ENCODE assay signal across 8 mouse cellular contexts in the genomic region with DNA sequence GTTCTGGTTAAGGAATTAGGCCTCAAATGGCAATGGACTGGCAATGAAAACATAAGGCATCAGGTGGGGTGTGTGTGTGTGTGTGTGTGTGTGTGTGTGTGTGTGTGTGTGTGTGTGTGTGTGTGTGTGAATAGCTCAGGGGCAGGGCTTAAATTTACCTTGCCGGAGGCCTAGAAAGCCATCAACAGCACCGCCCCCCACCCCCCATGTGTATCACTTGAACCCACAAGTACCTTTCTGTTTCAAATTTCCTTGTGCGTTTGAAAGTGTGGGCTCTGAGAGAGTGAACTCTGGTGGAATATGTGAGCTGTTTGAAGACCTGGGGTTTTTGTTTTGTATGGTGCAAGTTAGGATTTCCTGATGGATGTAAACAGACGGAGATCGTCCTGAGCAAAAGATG.
DNase-seq lines count a peak whose midpoint lies in the region; ATAC-seq and TF ChIP-seq lines count a peak whose summit lies in the region.
"Had no signal": no experiment of that assay in that cellular context is flagged by ENCODE, and none has a peak within 500 bp of the region (broad histone marks: within the 10 kb centered on the region; RNA-seq: fewer than 3 reads in every experiment).

No protein-coding gene starts in this region.

- 0 out of 2 replicates have a peak overlapping the region, but pooled peaks have one; percentile 40 for H3K4me3 ChIP-seq in liver, adult 2 months (ENCODE audit: insufficient read depth, low read depth, low read length)
- peak overlapping the region; percentile 34 for H3K4me3 ChIP-seq in forebrain, embryonic 11.5 days (ENCODE audit: low read depth, low read length)
- peak overlapping the region; percentile 27 for H3K4me3 ChIP-seq in limb, embryonic 11.5 days (ENCODE audit: low read depth, low read length)
- peak overlapping the region; percentile 23 for H3K4me3 ChIP-seq in neural tube, embryonic 14.5 days (ENCODE audit: low read depth, low read length)

- H3K79me2 ChIP-seq in liver, adult 2 months (ENCODE audit: control insufficient read depth, insufficient read depth, low read length), result no peaks in the 10 kb centered on the region

- H3K9ac ChIP-seq in liver, adult 2 months (ENCODE audit: low read depth, low read length), result no peak overlapping the region
- peak overlapping the region; percentile 45 for H3K9ac ChIP-seq in forebrain, embryonic 11.5 days (ENCODE audit: low read length)
- H3K9ac ChIP-seq in limb, embryonic 11.5 days (ENCODE audit: low read length), result no peak overlapping the region
- no peak overlapping the region for H3K9ac ChIP-seq in neural tube, embryonic 14.5 days (replicated peaks; ENCODE audit: low read depth, low read length)

- peak overlapping the region; percentile 59 for H3K4me2 ChIP-seq in forebrain, embryonic 11.5 days (ENCODE audit: low read depth, low read length, severe bottlenecking)
- peak overlapping the region; percentile 44 for H3K4me2 ChIP-seq in limb, embryonic 11.5 days (ENCODE audit: low read depth, severe bottlenecking)
- H3K4me2 ChIP-seq in neural tube, embryonic 14.5 days (ENCODE audit: low read depth, low read length), result peak overlapping the region; percentile 44; the same call in 1 of the 2 replicates

- H3K36me3 ChIP-seq in liver, adult 2 months (ENCODE audit: control insufficient read depth, insufficient read depth, low read length), result no peaks in the 10 kb centered on the region
- no peaks in the 10 kb centered on the region for H3K36me3 ChIP-seq in forebrain, embryonic 11.5 days (ENCODE audit: control insufficient read depth, insufficient read depth, low read length)
- no peaks in the 10 kb centered on the region; the same call in 1 of the 2 replicates for H3K36me3 ChIP-seq in limb, embryonic 11.5 days (ENCODE audit: control insufficient read depth, insufficient read depth, low read length)
- no peaks in the 10 kb centered on the region for H3K36me3 ChIP-seq in neural tube, embryonic 14.5 days (ENCODE audit: control insufficient read depth, insufficient read depth, low read length)

- DNase-seq in liver, adult 2 months (ENCODE audit: extremely low read depth, low read depth, low spot score), result no peak
- no peak for DNase-seq in liver
- no peak for DNase-seq in forebrain, embryonic 11.5 days (ENCODE audit: low spot score)
- DNase-seq in limb, embryonic 11.5 days (ENCODE audit: low spot score), result no peak
- no peak for DNase-seq in layer of hippocampus, adult 11-12 months (ENCODE audit: low spot score)
- DNase-seq in thymus, postnatal 25 days, result no peak
- DNase-seq: cerebellum, adult 9-10 months had no signal

- no peaks in the 10 kb centered on the region for H3K4me1 ChIP-seq in liver, adult 2 months (ENCODE audit: control insufficient read depth, insufficient read depth, low read length)
- no peaks in the 10 kb centered on the region for H3K4me1 ChIP-seq in forebrain, embryonic 11.5 days (replicated peaks; ENCODE audit: control insufficient read depth, insufficient read depth, low read length)
- H3K4me1 ChIP-seq in limb, embryonic 11.5 days (ENCODE audit: control insufficient read depth, insufficient read depth, low read length), result no peaks in the 10 kb centered on the region
- H3K4me1 ChIP-seq in neural tube, embryonic 14.5 days (ENCODE audit: control insufficient read depth, insufficient read depth, low read length), result no peaks in the 10 kb centered on the region

- TF ChIP-seq CTCF in liver, adult 2 months (IDR thresholded peaks at IDR 0.05; ENCODE audit: low read depth, low read length), result no peak

- ATAC-seq in forebrain, embryonic 11.5 days (replicated peaks; ENCODE audit: low FRiP score), result no peak
- ATAC-seq in limb, embryonic 11.5 days (ENCODE audit: insufficient number of reproducible peaks, low FRiP score, low TSS enrichment, low read depth), result no peak
- no peak for ATAC-seq in neural tube, embryonic 14.5 days (ENCODE audit: low read depth)

- H3K27ac ChIP-seq in liver, adult 2 months (replicated peaks; ENCODE audit: insufficient read depth, low read depth, low read length), result no peak overlapping the region
- no peak overlapping the region for H3K27ac ChIP-seq in forebrain, embryonic 11.5 days (ENCODE audit: low read depth, low read length)
- no peak overlapping the region for H3K27ac ChIP-seq in limb, embryonic 11.5 days (replicated peaks; ENCODE audit: low read depth, low read length)
- H3K27ac ChIP-seq in neural tube, embryonic 14.5 days (ENCODE audit: low read depth, low read length), result no peak overlapping the region

- H3K27me3 ChIP-seq in liver, adult 2 months (ENCODE audit: control insufficient read depth, insufficient read depth, low read length), result no peaks in the 10 kb centered on the region
- no peaks in the 10 kb centered on the region for H3K27me3 ChIP-seq in forebrain, embryonic 11.5 days (ENCODE audit: control insufficient read depth, insufficient read depth, low read length)
- no peaks in the 10 kb centered on the region for H3K27me3 ChIP-seq in limb, embryonic 11.5 days (ENCODE audit: control insufficient read depth, insufficient read depth, low read length)
- H3K27me3 ChIP-seq in neural tube, embryonic 14.5 days (ENCODE audit: control insufficient read depth, insufficient read depth, low read length), result no peaks in the 10 kb centered on the region

- H3K9me3 ChIP-seq in forebrain, embryonic 11.5 days (ENCODE audit: control insufficient read depth, low read length), result no peaks in the 10 kb centered on the region
- H3K9me3 ChIP-seq in limb, embryonic 11.5 days (ENCODE audit: control insufficient read depth, low read length), result no peaks in the 10 kb centered on the region; the same call in 1 of the 2 replicates
- H3K9me3 ChIP-seq in neural tube, embryonic 14.5 days (ENCODE audit: control insufficient read depth, low read length), result no peaks in the 10 kb centered on the region

- TF ChIP-seq POLR2A in liver, adult 2 months (IDR thresholded peaks at IDR 0.05; ENCODE audit: extremely low read depth, insufficient read depth, low read length), result no peak

- 76% methylated on average over 5 of the region's 5 CpGs for WGBS in liver, adult 2 months
- WGBS in forebrain, embryonic 11.5 days, result 52% methylated on average over 5 of the region's 5 CpGs
- WGBS in limb, embryonic 11.5 days, result 55% methylated on average over 5 of the region's 5 CpGs
- 63% methylated on average over 5 of the region's 5 CpGs for WGBS in neural tube, embryonic 14.5 days
